ENCODE assay signal across 18 mouse cellular contexts in genomic region chr6:85259094-85259630, GRCm38 (mm10).
DNase-seq lines count a peak whose midpoint lies in the region; ATAC-seq and TF ChIP-seq lines count a peak whose summit lies in the region.
"Had no signal": no experiment of that assay in that cellular context is flagged by ENCODE, and none has a peak within 500 bp of the region (broad histone marks: within the 10 kb centered on the region; RNA-seq: fewer than 3 reads in every experiment).

No protein-coding gene starts in this region.

- H3K9ac ChIP-seq in hindbrain, embryonic 14.5 days: no peak overlapping the region
- no peak overlapping the region for H3K9ac ChIP-seq in hindbrain, embryonic 11.5 days (ENCODE audit: low read depth, low read length)
- no peak overlapping the region for H3K9ac ChIP-seq in midbrain, embryonic 11.5 days (ENCODE audit: low read length)
- H3K9ac ChIP-seq in midbrain, embryonic 16.5 days (ENCODE audit: low read depth, low read length): no peak overlapping the region
- H3K9ac ChIP-seq in forebrain, embryonic 12.5 days: no peak overlapping the region
- H3K9ac ChIP-seq in forebrain, postnatal 0 days: no peak overlapping the region
- H3K9ac ChIP-seq: embryonic facial prominence, embryonic 12.5 days; limb, embryonic 13.5 days; liver, embryonic 12.5 days had no signal

- DNase-seq in hindbrain, embryonic 14.5 days (ENCODE audit: low spot score): peak; percentile 52
- DNase-seq in hindbrain, embryonic 11.5 days (ENCODE audit: low spot score): no peak
- peak; percentile 64 for DNase-seq in midbrain, embryonic 11.5 days (ENCODE audit: low spot score, missing footprints)
- DNase-seq in forebrain, postnatal 0 days: no peak
- DNase-seq in right cerebral cortex, postnatal 4 days: no peak
- DNase-seq: adrenal gland, postnatal 25 days; cerebellum, adult 11-12 months; kidney, adult 2 months; lung, adult 18-20 months; lung, postnatal 10 days; right cerebral cortex, postnatal 25 days had no signal

- peaks cover 5% of the 10 kb centered on the region; the same call in 1 of the 2 replicates for H3K4me1 ChIP-seq in hindbrain, embryonic 14.5 days (replicated peaks; ENCODE audit: control insufficient read depth, insufficient read depth, low read length)
- H3K4me1 ChIP-seq in hindbrain, embryonic 11.5 days (replicated peaks; ENCODE audit: control insufficient read depth, insufficient read depth, low read length): no peaks in the 10 kb centered on the region
- H3K4me1 ChIP-seq in midbrain, embryonic 11.5 days (ENCODE audit: control insufficient read depth, insufficient read depth, low read length): no peaks in the 10 kb centered on the region
- 0 out of 2 replicates have a peak, but pooled peaks cover 2% of the 10 kb centered on the region for H3K4me1 ChIP-seq in midbrain, embryonic 16.5 days (ENCODE audit: control insufficient read depth, insufficient read depth, low read length)
- H3K4me1 ChIP-seq in forebrain, embryonic 12.5 days: peaks cover 29% of the 10 kb centered on the region
- no peaks in the 10 kb centered on the region for H3K4me1 ChIP-seq in forebrain, postnatal 0 days (ENCODE audit: insufficient read depth)
- H3K4me1 ChIP-seq: embryonic facial prominence, embryonic 12.5 days had no signal

- TF ChIP-seq CTCF in forebrain, postnatal 0 days (IDR thresholded peaks at IDR 0.05; ENCODE audit: low read depth): no peak

- no peak overlapping the region for H3K4me2 ChIP-seq in hindbrain, embryonic 14.5 days (replicated peaks)
- H3K4me2 ChIP-seq in hindbrain, embryonic 11.5 days (replicated peaks; ENCODE audit: low read depth, low read length): no peak overlapping the region
- no peak overlapping the region for H3K4me2 ChIP-seq in midbrain, embryonic 11.5 days
- H3K4me2 ChIP-seq in midbrain, embryonic 16.5 days (ENCODE audit: low read length): no peak overlapping the region
- H3K4me2 ChIP-seq in forebrain, embryonic 12.5 days: no peak overlapping the region
- H3K4me2 ChIP-seq in forebrain, postnatal 0 days (ENCODE audit: low read depth): no peak overlapping the region
- H3K4me2 ChIP-seq: embryonic facial prominence, embryonic 12.5 days; limb, embryonic 13.5 days; liver, embryonic 12.5 days had no signal

- no peaks in the 10 kb centered on the region for H3K27me3 ChIP-seq in hindbrain, embryonic 14.5 days (ENCODE audit: control insufficient read depth, insufficient read depth, low read length)
- no peaks in the 10 kb centered on the region for H3K27me3 ChIP-seq in hindbrain, embryonic 11.5 days (ENCODE audit: control insufficient read depth, insufficient read depth, low read length)
- H3K27me3 ChIP-seq in midbrain, embryonic 11.5 days (ENCODE audit: control insufficient read depth, insufficient read depth, low read length): no peaks in the 10 kb centered on the region
- no peaks in the 10 kb centered on the region for H3K27me3 ChIP-seq in midbrain, embryonic 16.5 days (ENCODE audit: control insufficient read depth, insufficient read depth, low read depth, low read length)
- peaks cover 27% of the 10 kb centered on the region for H3K27me3 ChIP-seq in forebrain, embryonic 12.5 days
- H3K27me3 ChIP-seq in forebrain, postnatal 0 days (ENCODE audit: insufficient read depth, low read length): no peaks in the 10 kb centered on the region
- H3K27me3 ChIP-seq: embryonic facial prominence, embryonic 12.5 days; limb, embryonic 13.5 days; liver, embryonic 12.5 days had no signal

- WGBS in hindbrain, embryonic 14.5 days: 43% methylated on average over 12 of the region's 12 CpGs
- WGBS in hindbrain, embryonic 11.5 days: 83% methylated on average over 12 of the region's 12 CpGs
- WGBS in midbrain, embryonic 11.5 days: 86% methylated on average over 12 of the region's 12 CpGs
- 54% methylated on average over 12 of the region's 12 CpGs for WGBS in midbrain, embryonic 16.5 days
- WGBS in forebrain, embryonic 12.5 days: 53% methylated on average over 12 of the region's 12 CpGs
- 28% methylated on average over 12 of the region's 12 CpGs for WGBS in forebrain, postnatal 0 days

- H3K4me3 ChIP-seq in hindbrain, embryonic 14.5 days (replicated peaks; ENCODE audit: low read length): no peak overlapping the region
- H3K4me3 ChIP-seq in hindbrain, embryonic 11.5 days (ENCODE audit: low read depth, low read length): no peak overlapping the region
- H3K4me3 ChIP-seq in midbrain, embryonic 11.5 days (ENCODE audit: low read depth, low read length): no peak overlapping the region
- no peak overlapping the region for H3K4me3 ChIP-seq in midbrain, embryonic 16.5 days (ENCODE audit: low read depth, low read length)
- H3K4me3 ChIP-seq in forebrain, embryonic 12.5 days (replicated peaks): no peak overlapping the region
- H3K4me3 ChIP-seq in forebrain, postnatal 0 days (ENCODE audit: low read depth, low read length): no peak overlapping the region
- H3K4me3 ChIP-seq: embryonic facial prominence, embryonic 12.5 days; limb, embryonic 13.5 days; liver, embryonic 12.5 days had no signal

- H3K9me3 ChIP-seq in hindbrain, embryonic 14.5 days (ENCODE audit: control insufficient read depth, low read length): no peaks in the 10 kb centered on the region
- no peaks in the 10 kb centered on the region for H3K9me3 ChIP-seq in hindbrain, embryonic 11.5 days (ENCODE audit: control insufficient read depth, low read length)
- H3K9me3 ChIP-seq in midbrain, embryonic 11.5 days (ENCODE audit: control insufficient read depth, low read length): no peaks in the 10 kb centered on the region
- no peaks in the 10 kb centered on the region for H3K9me3 ChIP-seq in midbrain, embryonic 16.5 days (replicated peaks; ENCODE audit: control insufficient read depth, low read length, poor library complexity, severe bottlenecking)
- H3K9me3 ChIP-seq in forebrain, embryonic 12.5 days: no peaks in the 10 kb centered on the region
- H3K9me3 ChIP-seq in forebrain, postnatal 0 days (ENCODE audit: low read length): no peaks in the 10 kb centered on the region
- H3K9me3 ChIP-seq: embryonic facial prominence, embryonic 12.5 days; limb, embryonic 13.5 days; liver, embryonic 12.5 days had no signal

- no peaks in the 10 kb centered on the region for H3K36me3 ChIP-seq in hindbrain, embryonic 14.5 days (replicated peaks; ENCODE audit: control insufficient read depth, insufficient read depth)
- no peaks in the 10 kb centered on the region for H3K36me3 ChIP-seq in hindbrain, embryonic 11.5 days (ENCODE audit: control insufficient read depth, insufficient read depth, low read length)
- no peaks in the 10 kb centered on the region for H3K36me3 ChIP-seq in midbrain, embryonic 11.5 days (ENCODE audit: control insufficient read depth, insufficient read depth, low read length)
- no peaks in the 10 kb centered on the region for H3K36me3 ChIP-seq in midbrain, embryonic 16.5 days (ENCODE audit: control insufficient read depth, insufficient read depth, low read length)
- no peaks in the 10 kb centered on the region for H3K36me3 ChIP-seq in forebrain, embryonic 12.5 days (replicated peaks)
- H3K36me3 ChIP-seq in forebrain, postnatal 0 days (ENCODE audit: insufficient read depth): no peaks in the 10 kb centered on the region
- H3K36me3 ChIP-seq: embryonic facial prominence, embryonic 12.5 days; limb, embryonic 13.5 days; liver, embryonic 12.5 days had no signal

- no peak for ATAC-seq in hindbrain, embryonic 14.5 days (ENCODE audit: low FRiP score)
- no peak for ATAC-seq in hindbrain, embryonic 11.5 days (ENCODE audit: low FRiP score)
- no peak for ATAC-seq in midbrain, embryonic 11.5 days (ENCODE audit: low FRiP score)
- ATAC-seq in midbrain, embryonic 16.5 days: no peak
- no peak for ATAC-seq in forebrain, embryonic 12.5 days (ENCODE audit: low FRiP score)
- ATAC-seq in forebrain, postnatal 0 days: peak; percentile 32; the same call in 1 of the 2 replicates
- ATAC-seq: inflammation-experienced regulatory T-cells, adult 6 months; liver, embryonic 12.5 days had no signal

- H3K27ac ChIP-seq in hindbrain, embryonic 14.5 days: no peak overlapping the region
- no peak overlapping the region for H3K27ac ChIP-seq in hindbrain, embryonic 11.5 days (ENCODE audit: low read depth, low read length)
- no peak overlapping the region for H3K27ac ChIP-seq in midbrain, embryonic 11.5 days (ENCODE audit: low read depth, low read length)
- H3K27ac ChIP-seq in midbrain, embryonic 16.5 days (ENCODE audit: low read length): no peak overlapping the region
- 0 out of 2 replicates have a peak overlapping the region, but pooled peaks have one; percentile 46 for H3K27ac ChIP-seq in forebrain, embryonic 12.5 days
- H3K27ac ChIP-seq in forebrain, postnatal 0 days (ENCODE audit: low read depth, low read length): no peak overlapping the region
- H3K27ac ChIP-seq: embryonic facial prominence, embryonic 12.5 days; kidney, postnatal 0 days; limb, embryonic 13.5 days; liver, embryonic 12.5 days had no signal

Comparison
In these comparisons a context has a peak if more than half of its experiments do, and no peak if none do; other contexts are left out.
1. DNase-seq: peak in hindbrain, embryonic 14.5 days (single experiment) and midbrain, embryonic 11.5 days (single experiment); none in hindbrain, embryonic 11.5 days (single experiment), forebrain, postnatal 0 days (single experiment) and right cerebral cortex, postnatal 4 days (single experiment).